Mouse (Mus musculus) embryonic fibroblast, embryonic 13.5 days (primary cell): ENCODE data around the gene Zfp422. TPM values are rescaled to one million over a fixed set of nuclear protein-coding genes. Genes with fewer than 3 reads are reported as not detected.

Source experiments
- H3K27ac ChIP-seq: 2 replicates; pipeline ENCODE4 v1.5.1; 2012; ENCODE audit warnings: low read length, control low read depth, inconsistent platforms; ENCODE audit not compliant: insufficient read depth
- H3K4me1 ChIP-seq: 2 replicates; pipeline ENCODE4 v1.6.1; 2011; ENCODE audit warnings: low read length; ENCODE audit not compliant: control insufficient read depth, insufficient read depth
- H3K4me3 ChIP-seq: 2 replicates; pipeline ENCODE4 v1.5.1; 2011; ENCODE audit warnings: mild to moderate bottlenecking, control low read depth, low read length; ENCODE audit not compliant: insufficient read depth
- CTCF ChIP-seq: IDR thresholded peaks from 2 replicates; pipeline ENCODE4 v1.5.1; 2011; ENCODE audit warnings: mild to moderate bottlenecking, control low read depth, low read length, moderate library complexity, borderline replicate concordance; ENCODE audit not compliant: insufficient read depth
- POLR2A ChIP-seq: IDR thresholded peaks from 2 replicates; pipeline ENCODE4 v1.6.1; 2011; ENCODE audit warnings: low read depth, mild to moderate bottlenecking, control low read depth, low read length, moderate library complexity
- polyA plus RNA-seq: library from polyadenylated mRNA; stranded (reverse); fragments of >200 nt; gene quantifications from 2 replicates; pipeline ENCODE4 v1.2.4, GENCODE M21; 2011; ENCODE audit warnings: low read depth; ENCODE audit not compliant: missing spikeins, insufficient read length

Gene Zfp422
- polyA plus RNA-seq, 1 experiment, result 49.7 TPM

- Histone ChIP-seq H3K4me1 (no peaks in the 10 kb centered on the region), H3K27ac (no peak overlapping the region), H3K4me3 (no peak overlapping the region)
- TF ChIP-seq CTCF, result no peak
- no peak for TF ChIP-seq POLR2A
These were observed 38.6 kb upstream of the Zfp422 start for GRCm38 (mm10) chr6:116667382-116667781.

- no peak overlapping the region for H3K4me3 ChIP-seq
- no peaks in the 10 kb centered on the region for H3K4me1 ChIP-seq
- no peak overlapping the region for H3K27ac ChIP-seq
- TF ChIP-seq POLR2A, result no peak
- no peak for TF ChIP-seq CTCF
These were observed 38.1 kb upstream of the Zfp422 start for GRCm38 (mm10) chr6:116666892-116667291.

GRCm38 (mm10) chr6:116666085-116666750 is 37.4 kb upstream of the Zfp422 start:
- no peak overlapping the region for H3K27ac ChIP-seq
- H3K4me3 ChIP-seq, result no peak overlapping the region
- H3K4me1 ChIP-seq, result no peaks in the 10 kb centered on the region
- TF ChIP-seq POLR2A, result no peak
- TF ChIP-seq CTCF, result no peak

GRCm38 (mm10) chr6:116664830-116665229 is 36.0 kb upstream of the Zfp422 start:
- Histone ChIP-seq H3K27ac (no peak overlapping the region), H3K4me3 (no peak overlapping the region), H3K4me1 (no peaks in the 10 kb centered on the region)
- TF ChIP-seq POLR2A (no peak), CTCF (no peak)

GRCm38 (mm10) chr6:116664031-116664430 is 35.2 kb upstream of the Zfp422 start:
- Histone ChIP-seq H3K4me1 (no peaks in the 10 kb centered on the region), H3K4me3 (no peak overlapping the region), H3K27ac (no peak overlapping the region)
- TF ChIP-seq POLR2A (no peak), CTCF (no peak)

GRCm38 (mm10) chr6:116663364-116663763 is 34.6 kb upstream of the Zfp422 start:
- TF ChIP-seq POLR2A (no peak), CTCF (no peak)
- Histone ChIP-seq H3K27ac (no peak overlapping the region), H3K4me3 (no peak overlapping the region), H3K4me1 (no peaks in the 10 kb centered on the region)

GRCm38 (mm10) chr6:116653684-116654454 is 25.1 kb upstream of the Zfp422 start:
- Histone ChIP-seq H3K4me1 (no peaks in the 10 kb centered on the region), H3K27ac (no peak overlapping the region), H3K4me3 (no peak overlapping the region)
- TF ChIP-seq CTCF (no peak), POLR2A (no peak)

GRCm38 (mm10) chr6:116653191-116653590 is 24.4 kb upstream of the Zfp422 start:
- no peaks in the 10 kb centered on the region for H3K4me1 ChIP-seq
- no peak overlapping the region for H3K27ac ChIP-seq
- no peak overlapping the region for H3K4me3 ChIP-seq
- TF ChIP-seq CTCF (no peak), POLR2A (no peak)

GRCm38 (mm10) chr6:116651437-116652118 is 22.8 kb upstream of the Zfp422 start:
- Histone ChIP-seq H3K4me1 (no peaks in the 10 kb centered on the region), H3K4me3 (no peak overlapping the region), H3K27ac (no peak overlapping the region)
- TF ChIP-seq CTCF (no peak), POLR2A (no peak)

- H3K4me1 ChIP-seq, result no peaks in the 10 kb centered on the region
- no peak within 1 kb of the TSS for H3K4me3 ChIP-seq
- no peak within 1 kb of the TSS for H3K27ac ChIP-seq
- TF ChIP-seq CTCF (no peak), POLR2A (no peak)
These were observed 21.6 kb upstream of the Zfp422 start, which contains the start of gene Depp1 for GRCm38 (mm10) chr6:116650406-116650805. Gene Depp1, plus strand, starts transcription at chr6:116650609.
